Mouse (Mus musculus): ENCODE measurements around the gene Sugp2.

- TF ChIP-seq MAX (IDR thresholded peaks at IDR 0.05; ENCODE audit: low read length) (no peak), CTCF (conservative IDR thresholded peaks at IDR 0.05 in 1 of 2, IDR thresholded peaks at IDR 0.05 in 1 of 2; ENCODE audit: low read depth in 2 of 2, low read length in 2 of 2) (peak in 1 of 2 experiments; percentile 51; a peak in 2 of 4 replicates), UBTF (IDR thresholded peaks at IDR 0.05; ENCODE audit: low read depth, low read length) (no peak), POLR2A (IDR thresholded peaks at IDR 0.05; ENCODE audit: low read depth, low read length) (no peak), TBP (conservative IDR thresholded peaks at IDR 0.05; ENCODE audit: low read depth, low read length) (no peak), IRF4 (IDR thresholded peaks at IDR 0.05; ENCODE audit: low read depth, low read length) (no peak), GABPA (IDR thresholded peaks at IDR 0.05; ENCODE audit: insufficient replicate concordance, low read depth, low read length) (no peak), MAZ (IDR thresholded peaks at IDR 0.05; ENCODE audit: low read depth, low read length) (no peak), PAX5 (IDR thresholded peaks at IDR 0.05; ENCODE audit: low read length) (no peak), ZKSCAN1 (IDR thresholded peaks at IDR 0.05; ENCODE audit: borderline replicate concordance, low read depth, low read length) (no peak), ZC3H11A (IDR thresholded peaks at IDR 0.05; ENCODE audit: low read depth, low read length) (no peak), POLR2AphosphoS2 (IDR thresholded peaks at IDR 0.05; ENCODE audit: low read depth, low read length) (no peak)
Measured at GRCm38 (mm10) chr8:70240642-70241041, 6.6 kb downstream of the Sugp2 start.

All from CH12.LX (cell line).